Mouse (Mus musculus): Measurements from ENCODE around the gene Olfr952.

DNA sequence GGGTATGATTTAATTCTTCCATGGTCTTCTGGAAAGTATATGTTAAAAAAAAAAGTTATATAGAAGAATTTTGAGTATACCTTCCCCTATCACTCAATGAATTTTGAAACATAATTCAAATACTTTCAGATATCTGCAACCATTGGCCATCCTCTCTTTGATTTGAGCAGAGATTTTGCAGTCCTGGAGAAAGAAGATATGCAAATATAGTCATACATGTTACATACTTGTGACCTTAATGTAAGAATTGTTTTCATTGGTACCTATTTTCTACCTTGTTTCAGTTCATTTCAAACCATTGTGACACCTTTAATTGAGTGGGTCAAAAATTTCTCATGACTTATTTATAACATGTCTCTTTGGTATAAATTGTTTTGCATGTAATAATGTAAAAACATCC is at the start of gene Olfr952:
- TF ChIP-seq CTCF (IDR thresholded peaks at IDR 0.05; ENCODE audit: insufficient read depth, low read length) (no peak), POLR2A (IDR thresholded peaks at IDR 0.05; ENCODE audit: borderline replicate concordance, extremely low read depth, low read depth, low read length) (no peak)

All from lung, adult 2 months (tissue).